Mouse (Mus musculus) lung, adult 2 months (tissue): ENCODE data around the gene Taf13.

ENCODE experiments used
- CTCF ChIP-seq: fragments of 200-500 bp; IDR thresholded peaks from 2 replicates; pipeline ENCODE4 v1.5.1; 2011; ENCODE audit warnings: mild to moderate bottlenecking, low read length, control low read depth; ENCODE audit not compliant: insufficient read depth
- POLR2A ChIP-seq: fragments of 200-500 bp; IDR thresholded peaks from 2 replicates; pipeline ENCODE4 v1.6.1; 2011; ENCODE audit warnings: low read depth, mild to moderate bottlenecking, control low read depth, low read length, borderline replicate concordance; ENCODE audit errors: extremely low read depth

GRCm38 (mm10) chr3:108570813-108571212 is 685 bp upstream of the Taf13 start:
- TF ChIP-seq POLR2A (no peak), CTCF (no peak)
